Mouse (Mus musculus): ENCODE results near the gene 4930447C04Rik. TPM values are rescaled to one million over a fixed set of nuclear protein-coding genes. Genes with fewer than 3 reads are reported as not detected.

4930447C04Rik gene
- polyA plus RNA-seq, 1 experiment: not detected

GRCm38 (mm10) chr12:72941398-72942051 is 951 bp upstream of the 4930447C04Rik start:
- no peaks in the 10 kb centered on the region for H3K36me3 ChIP-seq (ENCODE audit: control insufficient read depth, insufficient read depth)
- no peak overlapping the region for H3K4me2 ChIP-seq (ENCODE audit: low read depth)
- TF ChIP-seq MYOD1 (IDR thresholded peaks at IDR 0.05; ENCODE audit: control insufficient read depth in 1 of 3, insufficient read length in 2 of 3, low read depth in 2 of 3) (no peak), TCF3 (IDR thresholded peaks at IDR 0.05; ENCODE audit: insufficient read length, low read depth) (no peak), CEBPB (IDR thresholded peaks at IDR 0.05; ENCODE audit: insufficient read depth, poor library complexity, severe bottlenecking) (no peak), POLR2A (IDR thresholded peaks at IDR 0.05; ENCODE audit: insufficient read length, low read depth) (no peak), REST (IDR thresholded peaks at IDR 0.05; ENCODE audit: insufficient read depth, insufficient read length) (no peak), E2F4 (IDR thresholded peaks at IDR 0.05; ENCODE audit: insufficient read depth) (no peak), MAX (IDR thresholded peaks at IDR 0.05; ENCODE audit: low read depth) (no peak), TCF12 (IDR thresholded peaks at IDR 0.05; ENCODE audit: insufficient read depth, poor library complexity, severe bottlenecking) (no peak)
- H3ac ChIP-seq (ENCODE audit: control insufficient read depth, insufficient read length): no peak overlapping the region
- peaks cover 70% of the 10 kb centered on the region for H3K27me3 ChIP-seq (ENCODE audit: control insufficient read depth, insufficient read depth, insufficient read length)
- H3K4me3 ChIP-seq: no peak overlapping the region
- H3K79me2 ChIP-seq (ENCODE audit: control insufficient read depth, insufficient read depth): no peaks in the 10 kb centered on the region

- TF ChIP-seq REST (IDR thresholded peaks at IDR 0.05; ENCODE audit: insufficient read depth, insufficient read length) (no peak), CEBPB (IDR thresholded peaks at IDR 0.05; ENCODE audit: insufficient read depth, poor library complexity, severe bottlenecking) (no peak), E2F4 (IDR thresholded peaks at IDR 0.05; ENCODE audit: insufficient read depth) (no peak), MYOG (IDR thresholded peaks at IDR 0.05; ENCODE audit: control insufficient read depth in 1 of 3, insufficient read depth in 1 of 3, insufficient read length in 2 of 3, low read depth in 2 of 3) (no peak), TCF12 (IDR thresholded peaks at IDR 0.05; ENCODE audit: insufficient read depth, poor library complexity, severe bottlenecking) (no peak), USF1 (IDR thresholded peaks at IDR 0.05; ENCODE audit: low read depth) (no peak), MAX (IDR thresholded peaks at IDR 0.05; ENCODE audit: low read depth) (no peak), POLR2A (IDR thresholded peaks at IDR 0.05; ENCODE audit: insufficient read length, low read depth) (no peak), TCF3 (IDR thresholded peaks at IDR 0.05; ENCODE audit: insufficient read length, low read depth) (no peak), POLR2AphosphoS2 (IDR thresholded peaks at IDR 0.05; ENCODE audit: insufficient read length, low read depth) (no peak), MYOD1 (IDR thresholded peaks at IDR 0.05; ENCODE audit: control insufficient read depth in 1 of 3, insufficient read length in 2 of 3, low read depth in 2 of 3) (no peak), SRF (IDR thresholded peaks at IDR 0.05; ENCODE audit: control insufficient read depth, insufficient read length, low read depth) (no peak)
- Histone ChIP-seq H3K4me3 (no peak overlapping the region), H3K4me2 (ENCODE audit: low read depth) (no peak overlapping the region), H3ac (ENCODE audit: control insufficient read depth, insufficient read length) (no peak overlapping the region), H3K79me2 (ENCODE audit: control insufficient read depth, insufficient read depth) (no peaks in the 10 kb centered on the region), H3K36me3 (ENCODE audit: control insufficient read depth, insufficient read depth) (no peaks in the 10 kb centered on the region), H3K27me3 (ENCODE audit: control insufficient read depth, insufficient read depth, insufficient read length) (peaks cover 65% of the 10 kb centered on the region)
These were observed 336 bp upstream of the 4930447C04Rik start for GRCm38 (mm10) chr12:72940822-72941397.

DNA sequence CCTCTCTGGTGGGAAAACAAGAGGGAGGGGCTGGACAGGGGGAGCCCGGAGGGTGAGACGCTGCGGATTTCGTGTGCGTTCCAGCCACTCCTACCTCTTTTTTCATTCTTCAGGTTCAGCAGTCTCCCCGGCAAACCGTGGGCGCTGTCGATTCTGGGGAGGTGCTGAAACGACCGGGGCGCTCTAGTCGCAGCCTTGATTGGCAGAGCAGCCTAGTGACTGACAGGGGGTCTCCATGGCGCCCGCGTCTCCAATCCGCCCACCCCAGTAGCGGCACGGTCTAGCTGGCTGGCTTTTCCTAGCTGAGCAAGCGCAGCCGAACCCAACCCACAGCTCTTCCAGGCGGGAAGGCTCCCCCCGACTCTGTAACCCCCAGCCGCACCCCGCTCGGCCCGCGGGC is 958 bp downstream of the 4930447C04Rik start, which contains the start of gene Six6:
Gene Six6 (plus strand): TSS at position 277 of the 400 bp plus-strand sequence.
- no peaks in the 10 kb centered on the region for H3K36me3 ChIP-seq (ENCODE audit: control insufficient read depth, insufficient read depth)
- H3ac ChIP-seq (ENCODE audit: control insufficient read depth, insufficient read length): no peak within 1 kb of the TSS
- TF ChIP-seq POLR2AphosphoS2 (IDR thresholded peaks at IDR 0.05; ENCODE audit: insufficient read length, low read depth) (no peak), REST (IDR thresholded peaks at IDR 0.05; ENCODE audit: insufficient read depth, insufficient read length) (peak; percentile 12)
- peaks cover 56% of the 10 kb centered on the region for H3K27me3 ChIP-seq (ENCODE audit: control insufficient read depth, insufficient read depth, insufficient read length)
- no peaks in the 10 kb centered on the region for H3K79me2 ChIP-seq (ENCODE audit: control insufficient read depth, insufficient read depth)
- no peak within 1 kb of the TSS for H3K4me2 ChIP-seq (ENCODE audit: low read depth)
- H3K4me3 ChIP-seq: no peak within 1 kb of the TSS

DNA sequence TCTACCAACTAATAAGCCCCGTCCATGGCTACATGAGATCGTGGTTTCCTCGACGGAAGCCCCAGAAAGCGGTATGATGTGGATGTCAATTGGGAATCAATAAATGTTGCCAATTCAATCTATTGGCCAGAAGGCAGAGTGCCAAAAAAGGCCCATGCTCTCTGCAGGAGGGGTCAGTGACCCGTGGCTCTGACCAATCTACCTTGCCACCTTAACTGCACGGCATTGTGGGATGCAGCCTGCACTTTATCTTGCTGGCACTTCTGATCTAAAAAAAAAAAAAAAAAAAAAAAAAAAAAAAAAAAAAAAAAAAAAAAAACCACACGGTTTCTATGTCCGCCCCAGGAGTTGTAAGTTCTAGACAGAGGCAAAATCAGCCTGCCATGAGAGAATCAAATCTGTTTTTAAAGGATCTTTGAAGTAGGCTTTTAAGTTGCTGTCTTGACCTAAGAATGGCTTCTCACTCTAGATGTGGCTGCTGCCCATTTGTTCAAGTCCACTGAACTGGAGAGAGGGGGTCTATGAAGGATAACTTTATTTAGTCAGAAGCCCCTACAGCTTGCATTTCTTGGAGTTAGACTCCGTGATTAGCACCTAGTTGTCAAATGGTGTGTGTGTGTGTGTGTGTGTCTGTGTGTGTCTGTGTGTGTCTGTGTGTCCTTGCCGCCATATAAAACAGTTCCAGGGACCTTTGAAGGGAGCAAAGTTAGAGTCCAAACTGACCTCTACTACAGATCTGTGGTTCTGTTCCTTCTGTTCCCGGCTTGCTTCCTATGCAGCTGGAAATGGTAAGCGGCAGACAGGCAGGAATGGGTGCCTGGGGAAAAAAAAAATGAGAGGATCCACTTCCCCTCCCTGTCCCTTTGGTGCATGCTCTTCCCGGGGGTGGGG is 1.7 kb downstream of the 4930447C04Rik start:
- no peak for TF ChIP-seq REST (IDR thresholded peaks at IDR 0.05; ENCODE audit: insufficient read depth, insufficient read length)
- no peak for TF ChIP-seq SRF (IDR thresholded peaks at IDR 0.05; ENCODE audit: control insufficient read depth, insufficient read length, low read depth)
- no peak for TF ChIP-seq TCF12 (IDR thresholded peaks at IDR 0.05; ENCODE audit: insufficient read depth, poor library complexity, severe bottlenecking)
- TF ChIP-seq TCF3 (IDR thresholded peaks at IDR 0.05; ENCODE audit: insufficient read length, low read depth): no peak
- no peak for TF ChIP-seq E2F4 (IDR thresholded peaks at IDR 0.05; ENCODE audit: insufficient read depth)
- no peak for TF ChIP-seq POLR2A (IDR thresholded peaks at IDR 0.05; ENCODE audit: insufficient read length, low read depth)
- no peak for TF ChIP-seq MYOG (IDR thresholded peaks at IDR 0.05; ENCODE audit: control insufficient read depth in 1 of 3, insufficient read depth in 1 of 3, insufficient read length in 2 of 3, low read depth in 2 of 3)
- TF ChIP-seq MAX (IDR thresholded peaks at IDR 0.05; ENCODE audit: low read depth): no peak
- no peak for TF ChIP-seq CEBPB (IDR thresholded peaks at IDR 0.05; ENCODE audit: insufficient read depth, poor library complexity, severe bottlenecking)
- no peak for TF ChIP-seq POLR2AphosphoS2 (IDR thresholded peaks at IDR 0.05; ENCODE audit: insufficient read length, low read depth)
- TF ChIP-seq MYOD1 (IDR thresholded peaks at IDR 0.05; ENCODE audit: control insufficient read depth in 1 of 3, insufficient read length in 2 of 3, low read depth in 2 of 3): no peak
- no peak for TF ChIP-seq USF1 (IDR thresholded peaks at IDR 0.05; ENCODE audit: low read depth)
- H3K79me2 ChIP-seq (ENCODE audit: control insufficient read depth, insufficient read depth): no peaks in the 10 kb centered on the region
- no peaks in the 10 kb centered on the region for H3K36me3 ChIP-seq (ENCODE audit: control insufficient read depth, insufficient read depth)
- H3K4me3 ChIP-seq: no peak overlapping the region
- H3ac ChIP-seq (ENCODE audit: control insufficient read depth, insufficient read length): no peak overlapping the region
- peaks cover 52% of the 10 kb centered on the region for H3K27me3 ChIP-seq (ENCODE audit: control insufficient read depth, insufficient read depth, insufficient read length)
- H3K4me2 ChIP-seq (ENCODE audit: low read depth): no peak overlapping the region

All from myocyte (in vitro differentiated cells).